Mouse (Mus musculus): Measurements from ENCODE around the gene Arl3.

GRCm38 (mm10) chr19:46575196-46575595 lies 2.2 kb upstream of the Arl3 start:
- TF ChIP-seq POLR2A (IDR thresholded peaks at IDR 0.05; ENCODE audit: extremely low read depth, insufficient read depth, low read length) (no peak), CTCF (IDR thresholded peaks at IDR 0.05; ENCODE audit: extremely low read depth, insufficient read depth, low read length) (no peak)
